Mouse (Mus musculus) G1E (cell line): ENCODE results near the gene Smc5.

ENCODE experiments used
- CTCF ChIP-seq: IDR thresholded peaks from 2 replicates; pipeline ENCODE4 v1.5.1; 2012; ENCODE audit warnings: low read depth, low read length, inconsistent platforms, mixed read lengths
- GATA1 ChIP-seq: IDR thresholded peaks from 2 replicates; pipeline ENCODE4 v1.6.1; 2012; ENCODE audit warnings: borderline replicate concordance, low read length, inconsistent platforms, mixed read lengths
- TAL1 ChIP-seq: conservative IDR thresholded peaks from 2 replicates; pipeline ENCODE4 v1.6.1; 2012; ENCODE audit warnings: low read depth, low read length, inconsistent platforms, mixed read lengths

DNA sequence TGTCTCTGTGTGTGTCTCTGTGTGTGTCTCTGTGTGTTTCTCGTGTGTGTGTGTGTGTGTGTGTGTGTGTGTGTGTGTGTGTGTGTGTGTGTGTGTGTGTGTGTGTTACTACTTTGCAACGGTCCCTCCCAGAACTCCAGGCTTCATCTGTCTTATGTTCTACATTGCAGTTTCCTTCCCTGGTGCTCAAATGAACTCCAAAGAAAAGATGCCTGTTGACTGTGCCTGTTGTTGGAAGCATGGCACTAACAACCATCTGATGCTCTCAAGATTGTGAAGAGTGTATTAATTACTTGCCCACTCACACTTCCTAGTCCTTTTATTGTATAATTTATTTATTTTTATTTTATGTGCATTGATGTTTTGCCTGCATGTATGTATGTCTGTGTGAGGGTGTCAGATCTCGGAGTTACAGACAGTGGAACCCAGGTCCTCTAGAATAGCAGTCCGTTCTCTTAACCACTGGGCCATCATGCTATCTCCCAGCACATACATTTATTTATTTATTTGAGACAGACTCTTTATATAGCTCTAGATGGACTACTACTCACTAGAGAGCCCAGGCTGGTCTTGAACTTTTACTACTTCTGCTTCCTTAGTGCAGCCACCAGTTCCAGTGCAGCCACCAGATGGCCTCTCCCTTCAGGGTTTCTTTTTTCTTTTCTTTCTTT is 492 bp upstream of the Smc5 start:
- no peak for TF ChIP-seq GATA1
- no peak for TF ChIP-seq CTCF
- TF ChIP-seq TAL1: no peak
